Mouse (Mus musculus) E14TG2a.4 (cell line): ENCODE measurements around the gene Mtor.

ENCODE experiments used
- CTCF ChIP-seq: conservative IDR thresholded peaks from 2 replicates; pipeline ENCODE4 v1.5.1; 2014; ENCODE audit warnings: low read length
- POU5F1 ChIP-seq: IDR thresholded peaks from 2 replicates; pipeline ENCODE4 v1.6.1; 2014; ENCODE audit warnings: low read length, borderline replicate concordance

DNA sequence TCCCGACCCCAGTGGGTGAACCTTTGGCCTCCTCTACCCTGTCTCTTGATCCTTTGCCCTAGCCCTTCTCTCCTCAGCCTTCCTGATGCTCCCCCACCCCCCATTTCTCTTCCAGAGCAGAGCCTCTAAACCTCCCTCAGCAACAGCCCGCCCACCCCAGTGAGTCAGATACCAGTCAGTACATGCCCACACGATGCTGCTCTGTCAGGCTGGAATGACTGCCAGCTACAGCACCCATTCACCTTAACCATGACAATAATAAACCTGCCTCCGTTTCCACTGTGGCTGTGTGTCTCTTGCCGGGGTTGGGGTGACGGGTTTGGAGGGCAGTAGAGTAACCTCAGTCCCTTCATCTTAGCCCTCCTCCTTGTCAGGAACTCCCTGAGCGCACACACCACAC, 155.7 kb downstream of the Mtor start:
- TF ChIP-seq CTCF: no peak
- no peak for TF ChIP-seq POU5F1
